Mouse (Mus musculus): ENCODE measurements at regions not wholly inside any gene's neighbourhood (a gene's known extent, or its start where the extent isn't known, plus 50 kb on each side); places are given as distances from the start of the nearest gene placed in this dataset.

GRCm38 (mm10) chr15:63484217-63484887 is 360.6 kb downstream of the Gsdmc2 start:
- DNase-seq (no peak), ATAC-seq (no peak)
- TF ChIP-seq CTCF (IDR thresholded peaks at IDR 0.05; ENCODE audit: low read depth): no peak
- no peak for TF ChIP-seq EP300 (IDR thresholded peaks at IDR 0.05; ENCODE audit: low read depth)
- Histone ChIP-seq H3K4me3 (ENCODE audit: low read depth, low read length) (no peak overlapping the region), H3K27me3 (ENCODE audit: insufficient read depth, low read length) (no peaks in the 10 kb centered on the region), H3K9ac (replicated peaks) (no peak overlapping the region), H3K27ac (ENCODE audit: low read depth) (no peak overlapping the region), H3K9me3 (ENCODE audit: low read length) (no peaks in the 10 kb centered on the region), H3K4me2 (ENCODE audit: low read depth, low read length) (no peak overlapping the region), H3K36me3 (replicated peaks; ENCODE audit: insufficient read depth, low read length) (no peaks in the 10 kb centered on the region), H3K4me1 (ENCODE audit: insufficient read depth) (no peaks in the 10 kb centered on the region)
- WGBS (ENCODE audit: insufficient replicate concordance): 50% methylated on average over 4 of the region's 4 CpGs

GRCm38 (mm10) chr15:63479270-63479805 is 365.6 kb downstream of the Gsdmc2 start:
- DNase-seq: no peak
- H3K9me3 ChIP-seq (ENCODE audit: low read length): no peaks in the 10 kb centered on the region
- no peaks in the 10 kb centered on the region for H3K27me3 ChIP-seq (ENCODE audit: insufficient read depth, low read length)
- no peak overlapping the region for H3K9ac ChIP-seq (replicated peaks)
- H3K4me3 ChIP-seq (ENCODE audit: low read depth, low read length): no peak overlapping the region
- H3K4me2 ChIP-seq (ENCODE audit: low read depth, low read length): no peak overlapping the region
- WGBS (ENCODE audit: insufficient replicate concordance): 67% methylated on average over 1 of the region's 1 CpGs
- no peaks in the 10 kb centered on the region for H3K36me3 ChIP-seq (replicated peaks; ENCODE audit: insufficient read depth, low read length)
- no peak for TF ChIP-seq EP300 (IDR thresholded peaks at IDR 0.05; ENCODE audit: low read depth)
- TF ChIP-seq CTCF (IDR thresholded peaks at IDR 0.05; ENCODE audit: low read depth): no peak
- no peak overlapping the region for H3K27ac ChIP-seq (ENCODE audit: low read depth)
- no peaks in the 10 kb centered on the region; the same call in 1 of the 2 replicates for H3K4me1 ChIP-seq (ENCODE audit: insufficient read depth)
- ATAC-seq: no peak

- H3K4me2 ChIP-seq (ENCODE audit: low read depth, low read length): no peak overlapping the region
- no peak for ATAC-seq
- WGBS (ENCODE audit: insufficient replicate concordance): 41% methylated on average over 1 of the region's 1 CpGs
Measured at GRCm38 (mm10) chr15:63466916-63467315, 378.1 kb downstream of the Gsdmc2 start.

GRCm38 (mm10) chr15:63452529-63452928 is 392.4 kb downstream of the Gsdmc2 start:
- Histone ChIP-seq H3K4me3 (ENCODE audit: low read depth, low read length) (no peak overlapping the region), H3K27me3 (ENCODE audit: insufficient read depth, low read length) (no peaks in the 10 kb centered on the region), H3K4me2 (ENCODE audit: low read depth, low read length) (no peak overlapping the region), H3K9ac (replicated peaks) (no peak overlapping the region), H3K9me3 (ENCODE audit: low read length) (no peaks in the 10 kb centered on the region), H3K36me3 (replicated peaks; ENCODE audit: insufficient read depth, low read length) (no peaks in the 10 kb centered on the region), H3K27ac (ENCODE audit: low read depth) (no peak overlapping the region), H3K4me1 (ENCODE audit: insufficient read depth) (no peaks in the 10 kb centered on the region)
- WGBS (ENCODE audit: insufficient replicate concordance): 81% methylated on average over 3 of the region's 3 CpGs
- TF ChIP-seq EP300 (IDR thresholded peaks at IDR 0.05; ENCODE audit: low read depth) (no peak), CTCF (IDR thresholded peaks at IDR 0.05; ENCODE audit: low read depth) (no peak)
- DNase-seq: no peak
- ATAC-seq: no peak

More at GRCm38 (mm10) chr15:63466916-63467315, 378.1 kb downstream of the Gsdmc2 start:
- no peak overlapping the region for H3K9ac ChIP-seq (replicated peaks)
- no peaks in the 10 kb centered on the region for H3K4me1 ChIP-seq (ENCODE audit: insufficient read depth)
- no peaks in the 10 kb centered on the region for H3K36me3 ChIP-seq (replicated peaks; ENCODE audit: insufficient read depth, low read length)
- H3K9me3 ChIP-seq (ENCODE audit: low read length): no peaks in the 10 kb centered on the region
- H3K27ac ChIP-seq (ENCODE audit: low read depth): no peak overlapping the region
- H3K4me3 ChIP-seq (ENCODE audit: low read depth, low read length): no peak overlapping the region
- TF ChIP-seq EP300 (IDR thresholded peaks at IDR 0.05; ENCODE audit: low read depth) (no peak), CTCF (IDR thresholded peaks at IDR 0.05; ENCODE audit: low read depth) (no peak)
- no peak for DNase-seq
- no peaks in the 10 kb centered on the region for H3K27me3 ChIP-seq (ENCODE audit: insufficient read depth, low read length)

GRCm38 (mm10) chr15:63446288-63446687 is 398.7 kb downstream of the Gsdmc2 start:
- DNase-seq (no peak), ATAC-seq (no peak)
- Histone ChIP-seq H3K4me2 (ENCODE audit: low read depth, low read length) (no peak overlapping the region), H3K9ac (replicated peaks) (no peak overlapping the region), H3K27ac (ENCODE audit: low read depth) (no peak overlapping the region), H3K27me3 (ENCODE audit: insufficient read depth, low read length) (no peaks in the 10 kb centered on the region), H3K36me3 (replicated peaks; ENCODE audit: insufficient read depth, low read length) (no peaks in the 10 kb centered on the region), H3K9me3 (ENCODE audit: low read length) (no peaks in the 10 kb centered on the region), H3K4me1 (ENCODE audit: insufficient read depth) (no peaks in the 10 kb centered on the region), H3K4me3 (ENCODE audit: low read depth, low read length) (no peak overlapping the region)
- WGBS (ENCODE audit: insufficient replicate concordance): 76% methylated on average over 4 of the region's 4 CpGs
- no peak for TF ChIP-seq CTCF (IDR thresholded peaks at IDR 0.05; ENCODE audit: low read depth)
- TF ChIP-seq EP300 (IDR thresholded peaks at IDR 0.05; ENCODE audit: low read depth): no peak

GRCm38 (mm10) chr15:63445016-63445415 is 400.0 kb downstream of the Gsdmc2 start:
- H3K36me3 ChIP-seq (replicated peaks; ENCODE audit: insufficient read depth, low read length): no peaks in the 10 kb centered on the region
- ATAC-seq: no peak
- H3K4me2 ChIP-seq (ENCODE audit: low read depth, low read length): no peak overlapping the region
- H3K9me3 ChIP-seq (ENCODE audit: low read length): no peaks in the 10 kb centered on the region
- TF ChIP-seq CTCF (IDR thresholded peaks at IDR 0.05; ENCODE audit: low read depth) (no peak), EP300 (IDR thresholded peaks at IDR 0.05; ENCODE audit: low read depth) (no peak)
- no peak for DNase-seq
- H3K9ac ChIP-seq (replicated peaks): no peak overlapping the region
- no peak overlapping the region for H3K27ac ChIP-seq (ENCODE audit: low read depth)
- H3K4me1 ChIP-seq (ENCODE audit: insufficient read depth): no peaks in the 10 kb centered on the region
- H3K4me3 ChIP-seq (ENCODE audit: low read depth, low read length): no peak overlapping the region
- H3K27me3 ChIP-seq (ENCODE audit: insufficient read depth, low read length): no peaks in the 10 kb centered on the region
- WGBS (ENCODE audit: insufficient replicate concordance): 76% methylated on average over 4 of the region's 4 CpGs
